Mouse (Mus musculus): ENCODE results near the gene 4430402I18Rik. TPM values are rescaled to one million over a fixed set of nuclear protein-coding genes. Genes with fewer than 3 reads are reported as not detected.

The 4430402I18Rik gene
- polyA plus RNA-seq, 1 experiment from 2014 or later = 3.4 TPM

- H3K9ac ChIP-seq (replicated peaks; ENCODE audit: low read length) = no peak overlapping the region
- H3K4me1 ChIP-seq (ENCODE audit: insufficient read depth, low read length) = no peaks in the 10 kb centered on the region
- no peaks in the 10 kb centered on the region for H3K36me3 ChIP-seq (ENCODE audit: insufficient read depth, low read length)
- no peak overlapping the region for H3K4me2 ChIP-seq (replicated peaks; ENCODE audit: low read depth, low read length)
- H3K27ac ChIP-seq (ENCODE audit: low read length) = no peak overlapping the region
- no peaks in the 10 kb centered on the region for H3K9me3 ChIP-seq (ENCODE audit: low read length)
- 74% methylated on average over 1 of the region's 1 CpGs for WGBS
- no peaks in the 10 kb centered on the region for H3K27me3 ChIP-seq (ENCODE audit: insufficient read depth, low read length)
- H3K4me3 ChIP-seq (ENCODE audit: low read length) = no peak overlapping the region
- no peak for ATAC-seq (ENCODE audit: low FRiP score, low TSS enrichment)
These were observed 112.8 kb downstream of the 4430402I18Rik start for GRCm38 (mm10) chr19:28854831-28855230.

GRCm38 (mm10) chr19:28852001-28852400, 115.6 kb downstream of the 4430402I18Rik start:
- no peak overlapping the region for H3K4me3 ChIP-seq (ENCODE audit: low read length)
- H3K4me1 ChIP-seq (ENCODE audit: insufficient read depth, low read length) = no peaks in the 10 kb centered on the region
- H3K9me3 ChIP-seq (ENCODE audit: low read length) = no peaks in the 10 kb centered on the region
- H3K36me3 ChIP-seq (ENCODE audit: insufficient read depth, low read length) = no peaks in the 10 kb centered on the region
- no peak overlapping the region for H3K9ac ChIP-seq (replicated peaks; ENCODE audit: low read length)
- H3K27ac ChIP-seq (ENCODE audit: low read length) = no peak overlapping the region
- 87% methylated on average over 3 of the region's 3 CpGs for WGBS
- no peak overlapping the region for H3K4me2 ChIP-seq (replicated peaks; ENCODE audit: low read depth, low read length)
- ATAC-seq (ENCODE audit: low FRiP score, low TSS enrichment) = no peak
- H3K27me3 ChIP-seq (ENCODE audit: insufficient read depth, low read length) = no peaks in the 10 kb centered on the region

DNA sequence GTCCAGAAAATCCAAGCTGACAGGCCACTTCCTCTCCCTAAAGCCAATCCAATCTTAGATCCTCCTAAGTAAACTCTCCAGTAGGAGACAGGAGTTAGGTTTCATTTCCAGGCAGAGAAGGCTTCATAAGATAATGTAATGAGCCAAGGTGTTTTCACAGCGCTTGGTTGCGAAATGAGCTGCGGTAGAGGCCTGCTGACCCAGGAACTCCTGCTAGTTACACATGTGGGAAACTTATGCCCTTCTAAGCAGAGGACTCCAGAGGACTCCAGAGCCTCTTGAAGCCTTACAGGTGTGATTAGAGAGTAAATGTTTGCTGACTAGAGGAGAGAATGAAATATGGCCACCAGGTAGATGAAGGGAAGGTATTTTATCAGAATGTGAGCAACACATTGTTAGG, 117.1 kb downstream of the 4430402I18Rik start:
- Histone ChIP-seq H3K9ac (replicated peaks; ENCODE audit: low read length) (no peak overlapping the region), H3K36me3 (ENCODE audit: insufficient read depth, low read length) (no peaks in the 10 kb centered on the region), H3K4me3 (ENCODE audit: low read length) (no peak overlapping the region), H3K9me3 (ENCODE audit: low read length) (no peaks in the 10 kb centered on the region), H3K4me2 (replicated peaks; ENCODE audit: low read depth, low read length) (no peak overlapping the region), H3K4me1 (ENCODE audit: insufficient read depth, low read length) (no peaks in the 10 kb centered on the region), H3K27me3 (ENCODE audit: insufficient read depth, low read length) (no peaks in the 10 kb centered on the region), H3K27ac (ENCODE audit: low read length) (no peak overlapping the region)
- ATAC-seq (ENCODE audit: low FRiP score, low TSS enrichment) = no peak
- WGBS = 65% methylated on average over 3 of the region's 3 CpGs

GRCm38 (mm10) chr19:28844946-28845710, 122.5 kb downstream of the 4430402I18Rik start:
- Histone ChIP-seq H3K4me1 (ENCODE audit: insufficient read depth, low read length) (no peaks in the 10 kb centered on the region), H3K9me3 (ENCODE audit: low read length) (no peaks in the 10 kb centered on the region), H3K27me3 (ENCODE audit: insufficient read depth, low read length) (no peaks in the 10 kb centered on the region), H3K27ac (ENCODE audit: low read length) (no peak overlapping the region), H3K4me2 (replicated peaks; ENCODE audit: low read depth, low read length) (no peak overlapping the region), H3K36me3 (ENCODE audit: insufficient read depth, low read length) (no peaks in the 10 kb centered on the region), H3K9ac (replicated peaks; ENCODE audit: low read length) (no peak overlapping the region), H3K4me3 (ENCODE audit: low read length) (no peak overlapping the region)
- ATAC-seq (ENCODE audit: low FRiP score, low TSS enrichment) = no peak
- 61% methylated on average over 8 of the region's 8 CpGs for WGBS

Other genes starting within 250 kb of the 4430402I18Rik start
- gene Slc1a1, start 132.8 kb downstream of the 4430402I18Rik start, polyA plus RNA-seq (2015; fragmentation: Nextera tagmentation; extraction: Ambion mirVana) = 7.0 and 7.9 TPM in 2 replicates
- gene Plpp6, start 3.8 kb downstream of the 4430402I18Rik start, polyA plus RNA-seq (2015; fragmentation: Nextera tagmentation; extraction: Ambion mirVana) = 9.8 and 10.3 TPM in 2 replicates
- 35.7 and 43.6 TPM in 2 replicates for gene Cdc37l1, start 22.6 kb upstream of the 4430402I18Rik start, polyA plus RNA-seq (2015; fragmentation: Nextera tagmentation; extraction: Ambion mirVana)
- 105 and 106 TPM in 2 replicates for gene Ak3, start 80.2 kb upstream of the 4430402I18Rik start, polyA plus RNA-seq (2015; fragmentation: Nextera tagmentation; extraction: Ambion mirVana)
- gene Rcl1, start 133.6 kb upstream of the 4430402I18Rik start, polyA plus RNA-seq (2015; fragmentation: Nextera tagmentation; extraction: Ambion mirVana) = 65.4 and 66.0 TPM in 2 replicates

Data from kidney, embryonic 16.5 days (tissue).